Mouse (Mus musculus): Measurements from ENCODE around the gene Aoc1. TPM values are rescaled to one million over a fixed set of nuclear protein-coding genes. Genes with fewer than 3 reads are reported as not detected.

Gene Aoc1
- polyA plus RNA-seq, 1 experiment from 2014 or later, result 0.07 TPM

GRCm38 (mm10) chr6:48953220-48953619 is 80.5 kb downstream of the Aoc1 start:
- 89% methylated on average over 5 of the region's 5 CpGs for WGBS

GRCm38 (mm10) chr6:48954211-48954610 is 81.5 kb downstream of the Aoc1 start:
- Histone ChIP-seq H3K4me3 (no peak overlapping the region), H3K36me3 (replicated peaks) (no peaks in the 10 kb centered on the region), H3K9me3 (no peaks in the 10 kb centered on the region), H3K27me3 (replicated peaks; ENCODE audit: low read depth, poor library complexity, severe bottlenecking) (no peaks in the 10 kb centered on the region), H3K27ac (replicated peaks) (no peak overlapping the region), H3K4me1 (no peaks in the 10 kb centered on the region)
- no peak for DNase-seq (ENCODE audit: low spot score)
- WGBS, result 82% methylated on average over 5 of the region's 5 CpGs

More at GRCm38 (mm10) chr6:48953220-48953619, 80.5 kb downstream of the Aoc1 start:
- Histone ChIP-seq H3K27me3 (replicated peaks; ENCODE audit: low read depth, poor library complexity, severe bottlenecking) (no peaks in the 10 kb centered on the region), H3K36me3 (replicated peaks) (no peaks in the 10 kb centered on the region), H3K9me3 (no peaks in the 10 kb centered on the region), H3K4me3 (no peak overlapping the region), H3K27ac (replicated peaks) (no peak overlapping the region), H3K4me1 (no peaks in the 10 kb centered on the region)
- no peak for DNase-seq (ENCODE audit: low spot score)

GRCm38 (mm10) chr6:48954946-48955345 is 82.2 kb downstream of the Aoc1 start:
- Histone ChIP-seq H3K27ac (replicated peaks) (no peak overlapping the region), H3K4me1 (no peaks in the 10 kb centered on the region), H3K27me3 (replicated peaks; ENCODE audit: low read depth, poor library complexity, severe bottlenecking) (no peaks in the 10 kb centered on the region), H3K4me3 (no peak overlapping the region), H3K9me3 (no peaks in the 10 kb centered on the region), H3K36me3 (replicated peaks) (no peaks in the 10 kb centered on the region)
- WGBS, result 55% methylated on average over 1 of the region's 1 CpGs
- peak; percentile 45 for DNase-seq (ENCODE audit: low spot score)

- no peak for DNase-seq (ENCODE audit: low spot score)
- 86% methylated on average over 4 of the region's 4 CpGs for WGBS
- no peaks in the 10 kb centered on the region for H3K4me1 ChIP-seq
These were observed 84.1 kb downstream of the Aoc1 start for GRCm38 (mm10) chr6:48956785-48957184.

GRCm38 (mm10) chr6:48958053-48958452 is 85.4 kb downstream of the Aoc1 start:
- 67% methylated on average over 1 of the region's 1 CpGs for WGBS
- H3K9me3 ChIP-seq, result no peaks in the 10 kb centered on the region
- H3K4me1 ChIP-seq, result no peaks in the 10 kb centered on the region
- H3K27ac ChIP-seq (replicated peaks), result no peak overlapping the region
- no peak for DNase-seq (ENCODE audit: low spot score)
- H3K27me3 ChIP-seq (replicated peaks; ENCODE audit: low read depth, poor library complexity, severe bottlenecking), result no peaks in the 10 kb centered on the region
- H3K36me3 ChIP-seq (replicated peaks), result no peaks in the 10 kb centered on the region
- no peak overlapping the region for H3K4me3 ChIP-seq

More at GRCm38 (mm10) chr6:48956785-48957184, 84.1 kb downstream of the Aoc1 start:
- Histone ChIP-seq H3K27ac (replicated peaks) (no peak overlapping the region), H3K36me3 (replicated peaks) (no peaks in the 10 kb centered on the region), H3K9me3 (no peaks in the 10 kb centered on the region), H3K27me3 (replicated peaks; ENCODE audit: low read depth, poor library complexity, severe bottlenecking) (no peaks in the 10 kb centered on the region), H3K4me3 (no peak overlapping the region)

Other genes with a start within 250 kb of the Aoc1 start
- 1.1 TPM in 2 replicates for gene AI854703, start 246.1 kb upstream of the Aoc1 start, polyA plus RNA-seq (2016; fragmentation: Nextera tagmentation; extraction: Ambion mirVana)
- 0.48 and 0.51 TPM in 2 replicates for gene Gimap8, start 225.7 kb upstream of the Aoc1 start, polyA plus RNA-seq (2016; fragmentation: Nextera tagmentation; extraction: Ambion mirVana)
- 5.0 and 6.0 TPM in 2 replicates for gene Gimap9, start 196.8 kb upstream of the Aoc1 start, polyA plus RNA-seq (2016; fragmentation: Nextera tagmentation; extraction: Ambion mirVana)
- gene Gimap4, start 188.3 kb upstream of the Aoc1 start, polyA plus RNA-seq (2016; fragmentation: Nextera tagmentation; extraction: Ambion mirVana), result 7.4 and 7.5 TPM in 2 replicates
- gene Gimap6, start 164.7 kb upstream of the Aoc1 start, polyA plus RNA-seq (2016; fragmentation: Nextera tagmentation; extraction: Ambion mirVana), result 11.5 and 12.1 TPM in 2 replicates
- gene Gm28053, start 154.3 kb upstream of the Aoc1 start, polyA plus RNA-seq (2016; fragmentation: Nextera tagmentation; extraction: Ambion mirVana), result 0.28 TPM in 1 of 2 replicates, not detected in the other
- gene Gimap7, start 154.3 kb upstream of the Aoc1 start, polyA plus RNA-seq (2016; fragmentation: Nextera tagmentation; extraction: Ambion mirVana), result not detected in 2 replicates
- gene Gimap1, start 133.8 kb upstream of the Aoc1 start, polyA plus RNA-seq (2016; fragmentation: Nextera tagmentation; extraction: Ambion mirVana), result 4.1 and 5.0 TPM in 2 replicates
- gene Gimap5, start 126.7 kb upstream of the Aoc1 start, polyA plus RNA-seq (2016; fragmentation: Nextera tagmentation; extraction: Ambion mirVana), result 0.71 and 0.84 TPM in 2 replicates
- not detected in 2 replicates for gene Gimap3, start 102.0 kb upstream of the Aoc1 start, polyA plus RNA-seq (2016; fragmentation: Nextera tagmentation; extraction: Ambion mirVana)
- gene Tmem176a, start 32.0 kb upstream of the Aoc1 start, polyA plus RNA-seq (2016; fragmentation: Nextera tagmentation; extraction: Ambion mirVana), result 14.2 and 21.0 TPM in 2 replicates
- 38.1 and 54.6 TPM in 2 replicates for gene Tmem176b, start 31.4 kb upstream of the Aoc1 start, polyA plus RNA-seq (2016; fragmentation: Nextera tagmentation; extraction: Ambion mirVana)
- not detected in 2 replicates for gene 1600015I10Rik, start 57.0 kb downstream of the Aoc1 start, polyA plus RNA-seq (2016; fragmentation: Nextera tagmentation; extraction: Ambion mirVana)
- not detected in 2 replicates for gene Doxl2, start 102.1 kb downstream of the Aoc1 start, polyA plus RNA-seq (2016; fragmentation: Nextera tagmentation; extraction: Ambion mirVana)
- gene Svs1, start 114.0 kb downstream of the Aoc1 start, polyA plus RNA-seq (2016; fragmentation: Nextera tagmentation; extraction: Ambion mirVana), result not detected in 2 replicates
- gene Gpnmb, start 163.7 kb downstream of the Aoc1 start, polyA plus RNA-seq (2016; fragmentation: Nextera tagmentation; extraction: Ambion mirVana), result 1.1 and 2.7 TPM in 2 replicates
- gene Malsu1, start 200.9 kb downstream of the Aoc1 start, polyA plus RNA-seq (2016; fragmentation: Nextera tagmentation; extraction: Ambion mirVana), result 74.1 and 77.2 TPM in 2 replicates